Mouse (Mus musculus): ENCODE results near the gene Apex2. TPM values are rescaled to one million over a fixed set of nuclear protein-coding genes. Genes with fewer than 3 reads are reported as not detected.

Apex2 gene
- polyA plus RNA-seq, 1 experiment from 2014 or later, result 17.5 TPM

Small RNA genes lying within 50 kb of the gene (microRNA-seq; reads per million reads assigned to microRNA genes)
- gene Mir3620, result not detected

Other genes starting within 250 kb of the Apex2 start
- gene Tmem29, start 130.7 kb downstream of the Apex2 start, polyA plus RNA-seq (2015; fragmentation: Nextera tagmentation; extraction: Ambion mirVana), result 31.9 and 34.0 TPM in 2 replicates
- 143 and 167 TPM in 2 replicates for gene Alas2, start 42.5 kb downstream of the Apex2 start, polyA plus RNA-seq (2015; fragmentation: Nextera tagmentation; extraction: Ambion mirVana)
- gene Pfkfb1, start 1.6 kb downstream of the Apex2 start, polyA plus RNA-seq (2015; fragmentation: Nextera tagmentation; extraction: Ambion mirVana), result 5.2 and 7.1 TPM in 2 replicates
- gene Tro, start 67.7 kb upstream of the Apex2 start, polyA plus RNA-seq (2015; fragmentation: Nextera tagmentation; extraction: Ambion mirVana), result 12.9 and 15.1 TPM in 2 replicates
- 863 and 886 TPM in 2 replicates for gene Maged2, start 224.5 kb upstream of the Apex2 start, polyA plus RNA-seq (2015; fragmentation: Nextera tagmentation; extraction: Ambion mirVana)

Measured in lung, embryonic 16.5 days (tissue).